Mouse (Mus musculus): ENCODE results near the gene Hibadh.
A peak's percentile ranks its signal among the peaks of the same experiment; 100 is the strongest.

Hibadh gene

GRCm38 (mm10) chr6:52637337-52637736 lies 2.9 kb downstream of the Hibadh start:
- DNase-seq = no peak

DNA sequence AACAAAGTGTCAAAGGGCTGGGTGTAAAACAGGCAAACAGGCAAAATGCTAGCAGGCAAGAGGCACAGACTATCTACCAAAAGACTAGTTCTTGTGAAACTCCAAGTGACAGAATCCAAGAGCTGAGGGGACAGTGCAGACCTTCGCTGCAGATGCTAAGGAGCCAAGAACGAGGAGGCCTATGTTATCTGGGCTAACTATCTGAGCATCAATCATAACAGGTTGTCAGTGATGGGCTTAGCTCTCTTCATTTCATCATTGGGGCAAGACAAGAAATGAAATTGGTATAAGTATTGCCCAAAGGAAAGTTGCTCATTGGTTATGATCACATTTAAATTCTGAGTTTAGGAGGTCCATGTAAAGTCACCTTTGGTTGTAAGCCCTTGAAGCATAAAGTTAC lies 4.8 kb downstream of the Hibadh start:
- no peak for DNase-seq

- no peak for DNase-seq
Measured at GRCm38 (mm10) chr6:52630625-52631024, 9.6 kb downstream of the Hibadh start.

DNA sequence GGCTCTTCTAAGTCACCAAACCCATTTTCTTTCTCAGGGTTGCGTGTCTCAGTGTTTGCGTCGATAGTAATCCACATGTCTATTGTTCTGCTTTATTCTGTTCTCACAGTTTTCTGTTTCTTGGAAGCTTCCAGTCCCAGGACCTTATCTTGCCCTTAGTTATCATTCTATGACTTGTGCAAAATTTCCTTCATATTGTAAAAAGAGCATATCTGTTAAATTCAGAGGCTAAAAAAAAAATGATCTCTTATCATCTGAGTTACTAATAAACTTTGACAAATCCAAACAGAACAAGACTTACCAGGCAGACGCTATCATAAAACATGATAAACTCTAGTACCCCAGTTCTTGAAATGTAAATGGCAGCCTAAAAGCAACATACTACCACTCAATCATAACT lies 11.0 kb downstream of the Hibadh start:
- DNase-seq = no peak

DNA sequence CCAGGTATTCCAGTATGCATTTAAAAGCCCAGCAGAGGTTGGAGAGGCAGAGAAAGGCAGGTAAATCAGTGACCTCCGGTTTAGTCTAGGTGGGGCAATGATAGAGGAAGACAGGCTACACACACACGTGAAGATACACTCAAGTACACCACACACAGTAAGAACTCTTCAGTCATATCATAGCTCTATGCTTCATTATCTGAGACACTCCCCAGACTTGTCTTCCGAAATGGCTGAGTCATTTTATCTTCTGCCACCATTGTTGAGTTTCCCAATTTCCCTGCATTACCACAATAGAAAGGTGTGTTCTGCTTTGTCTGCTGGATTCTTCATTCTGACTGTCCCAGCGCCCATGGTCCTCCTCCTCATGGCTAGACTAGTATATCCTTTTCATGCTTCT lies 13.5 kb downstream of the Hibadh start:
- no peak for DNase-seq

DNA sequence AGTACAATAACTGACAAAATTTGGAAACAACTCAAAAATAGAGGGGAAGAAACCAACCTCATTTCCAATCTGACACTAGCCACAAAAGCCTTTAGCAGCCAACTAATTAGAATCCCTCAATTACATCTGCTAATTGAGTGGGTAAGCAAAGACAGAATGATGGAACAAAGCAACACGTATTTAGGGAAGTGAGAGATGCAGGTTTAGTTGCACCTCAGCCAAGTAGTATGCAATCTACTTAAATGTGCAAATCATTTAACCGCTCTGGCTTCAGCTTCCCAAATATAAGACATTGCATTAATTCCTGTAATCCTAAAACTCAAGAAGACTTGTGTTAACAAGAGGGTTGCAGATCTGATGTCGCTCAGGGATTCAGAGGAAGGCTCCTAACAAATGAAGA lies 16.4 kb downstream of the Hibadh start:
- DNase-seq = no peak

DNA sequence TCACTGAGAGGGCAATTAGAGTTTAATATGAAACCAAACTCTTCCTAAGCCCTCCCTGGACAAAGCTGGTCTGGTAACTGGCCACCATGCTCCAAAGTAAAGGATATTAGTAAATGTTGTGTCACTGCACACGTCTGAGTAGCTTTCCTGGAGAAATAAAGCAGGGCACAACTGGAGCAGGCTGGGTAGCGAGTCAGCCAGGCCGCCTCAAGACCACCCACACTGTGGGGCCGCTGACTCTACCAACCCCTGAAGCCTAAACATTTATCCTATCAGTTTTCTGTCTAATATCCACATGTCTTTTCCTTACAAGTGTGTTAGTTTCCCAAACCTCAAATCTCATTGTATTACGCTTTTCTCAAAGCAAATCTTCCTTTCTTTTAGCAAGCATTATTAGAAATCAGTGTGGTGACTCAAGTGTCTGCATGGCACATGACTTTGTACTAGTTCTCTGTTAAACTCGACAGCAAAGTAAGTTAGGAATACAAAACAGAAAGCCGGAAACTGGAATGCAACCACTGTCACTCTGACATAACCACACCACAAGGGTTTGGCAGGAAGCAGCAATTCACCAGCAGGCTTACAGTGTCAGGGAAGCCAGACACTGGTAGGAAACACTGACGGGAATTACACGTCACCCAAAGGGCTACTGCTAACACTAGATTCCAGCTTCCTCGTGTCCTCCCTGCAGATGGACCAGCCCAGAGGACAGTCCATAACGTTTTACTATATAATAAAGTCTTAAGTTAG lies 18.3 kb downstream of the Hibadh start:
- DNase-seq = peak; percentile 67

DNA sequence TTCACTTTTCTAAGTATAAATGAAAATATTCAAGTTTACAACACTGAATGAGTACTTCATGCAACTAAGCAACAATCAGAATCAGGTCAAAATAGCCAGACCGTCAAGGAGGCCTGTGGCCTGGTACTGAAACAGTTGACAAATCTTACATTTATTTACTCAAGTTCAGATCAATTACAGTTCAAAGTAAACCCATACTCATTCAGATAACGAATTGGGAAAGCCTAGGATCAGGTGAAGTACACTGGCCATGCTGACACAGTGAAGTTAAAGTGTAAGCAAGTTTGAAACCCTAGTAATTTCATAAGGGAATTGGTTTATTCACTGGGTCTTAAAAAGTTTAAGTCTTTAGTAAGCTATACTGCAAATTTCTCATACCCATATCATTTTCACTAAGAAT lies 20.1 kb downstream of the Hibadh start:
- DNase-seq = no peak

GRCm38 (mm10) chr6:52609626-52610352 lies 30.4 kb downstream of the Hibadh start:
- peak; percentile 80 for DNase-seq

DNA sequence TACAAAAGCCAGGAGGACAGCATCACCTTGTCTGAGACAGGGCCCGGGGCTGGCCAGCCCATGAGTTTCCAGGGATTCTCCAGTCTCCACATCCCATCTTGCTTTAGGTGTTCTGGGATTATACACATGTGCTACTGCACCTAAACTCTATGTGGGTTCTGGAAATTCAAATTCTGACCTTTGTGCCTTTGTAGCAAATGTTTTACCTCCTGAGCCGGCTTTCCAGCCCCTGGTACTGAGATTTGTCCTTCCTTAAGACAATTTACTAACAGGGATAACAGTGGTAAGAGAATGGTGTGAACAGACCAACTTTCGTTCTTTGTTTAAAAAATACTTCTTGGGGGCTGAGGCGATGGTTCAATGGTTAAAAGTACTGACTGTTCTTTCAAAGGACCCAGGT lies 32.1 kb downstream of the Hibadh start:
- DNase-seq = no peak

- peak; percentile 59 for DNase-seq
Measured at GRCm38 (mm10) chr6:52606746-52607347, 33.3 kb downstream of the Hibadh start.

- DNase-seq = no peak
Measured at GRCm38 (mm10) chr6:52601706-52602642, 38.2 kb downstream of the Hibadh start.

- DNase-seq = peak; percentile 78
Measured at GRCm38 (mm10) chr6:52601117-52601516, 39.1 kb downstream of the Hibadh start.

DNA sequence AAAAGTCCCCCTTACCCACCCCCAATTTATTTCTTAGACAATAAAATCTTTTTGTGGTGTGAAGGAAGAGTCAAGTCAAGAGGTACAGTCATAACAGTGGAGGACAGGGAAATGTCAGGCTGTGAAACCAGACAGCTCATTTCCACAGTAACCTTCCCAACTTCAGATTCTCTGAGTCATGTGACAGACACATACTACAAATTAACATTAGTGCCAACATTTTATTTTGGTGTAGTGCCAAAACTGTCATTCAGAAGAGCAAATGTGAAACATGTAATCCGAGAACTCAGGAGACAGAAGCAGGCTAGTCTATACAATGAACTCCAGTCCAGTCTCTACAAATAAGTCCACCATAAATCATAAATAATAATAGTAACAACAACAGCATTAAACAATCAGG lies 45.4 kb downstream of the Hibadh start:
- DNase-seq = no peak

DNA sequence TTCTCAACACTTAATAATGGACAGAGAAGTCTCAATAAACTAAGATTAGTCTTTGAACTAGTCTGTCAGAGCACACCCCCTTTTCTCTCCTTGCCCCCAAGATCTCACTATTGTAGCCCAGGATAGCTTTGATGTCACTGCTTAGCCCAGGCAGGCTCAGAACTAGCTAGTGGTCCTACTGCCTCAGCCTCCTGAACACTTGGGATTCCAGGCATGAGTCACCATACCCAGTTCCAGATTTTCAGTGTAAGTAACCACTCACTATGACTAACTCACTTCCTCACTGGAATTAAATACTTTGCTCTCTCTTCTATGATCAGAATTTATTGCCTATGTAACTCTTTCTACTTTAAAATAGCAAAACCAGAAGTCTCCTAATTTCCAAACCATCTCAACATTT lies 53.6 kb downstream of the Hibadh start:
- no peak for DNase-seq

DNA sequence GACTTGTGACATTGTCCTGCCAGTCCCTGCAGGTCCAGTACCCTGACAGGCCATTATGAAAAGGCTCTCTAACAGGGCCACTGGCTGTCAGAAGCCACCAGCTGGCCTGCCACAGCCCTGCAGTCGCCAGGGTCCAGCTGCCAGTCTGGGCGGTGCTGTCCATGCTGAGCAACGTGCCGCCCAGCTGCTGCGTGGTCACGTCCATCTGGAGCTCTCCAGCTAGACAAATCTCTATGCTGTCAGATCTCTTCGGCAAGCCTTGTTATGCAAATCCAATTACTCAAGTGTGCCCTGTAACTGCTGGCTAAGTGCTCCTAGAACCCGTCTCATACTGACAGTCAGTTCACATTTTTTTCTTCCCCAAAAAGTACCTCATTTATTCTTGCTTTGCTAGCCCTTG lies 55.8 kb downstream of the Hibadh start:
- DNase-seq = peak; percentile 25

DNA sequence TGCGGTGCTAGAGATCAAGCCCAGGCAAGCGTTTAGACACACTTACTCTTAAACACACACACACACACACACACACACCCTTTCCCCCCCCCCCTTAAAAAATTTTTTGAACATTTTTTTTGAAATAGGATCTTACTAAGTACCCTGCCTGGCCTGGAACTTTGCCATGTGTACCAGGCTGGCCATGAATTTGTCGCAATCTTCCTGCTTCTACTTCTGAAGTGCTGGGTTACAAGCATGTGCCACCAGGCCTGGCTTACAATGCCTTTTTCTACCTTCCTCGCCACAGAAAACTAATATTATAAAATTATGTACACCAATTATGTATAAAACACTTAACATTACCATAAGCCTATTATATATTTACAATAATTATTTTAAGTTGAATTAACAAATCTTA lies 59.1 kb downstream of the Hibadh start:
- peak; percentile 48 for DNase-seq

GRCm38 (mm10) chr6:52578322-52578721 lies 61.9 kb downstream of the Hibadh start:
- no peak for DNase-seq

DNA sequence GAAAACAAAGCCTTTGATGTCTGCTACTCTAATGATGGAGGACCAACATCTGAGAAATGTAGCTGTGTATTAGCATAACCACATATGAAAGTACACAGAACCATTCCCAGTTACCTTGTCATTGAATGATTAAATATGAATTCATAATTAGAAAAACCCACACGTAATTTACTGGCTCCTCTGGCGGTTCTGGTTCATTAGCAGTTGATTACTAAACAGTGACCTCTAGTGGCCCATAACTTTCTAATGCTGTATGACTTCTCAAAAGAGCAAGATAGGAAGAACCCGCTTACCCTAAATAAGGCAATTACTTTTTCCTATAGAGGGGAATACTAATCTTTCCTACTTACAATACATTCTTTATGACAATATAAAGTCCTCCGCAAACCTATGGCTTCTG lies 62.9 kb downstream of the Hibadh start:
- peak; percentile 84 for DNase-seq

DNA sequence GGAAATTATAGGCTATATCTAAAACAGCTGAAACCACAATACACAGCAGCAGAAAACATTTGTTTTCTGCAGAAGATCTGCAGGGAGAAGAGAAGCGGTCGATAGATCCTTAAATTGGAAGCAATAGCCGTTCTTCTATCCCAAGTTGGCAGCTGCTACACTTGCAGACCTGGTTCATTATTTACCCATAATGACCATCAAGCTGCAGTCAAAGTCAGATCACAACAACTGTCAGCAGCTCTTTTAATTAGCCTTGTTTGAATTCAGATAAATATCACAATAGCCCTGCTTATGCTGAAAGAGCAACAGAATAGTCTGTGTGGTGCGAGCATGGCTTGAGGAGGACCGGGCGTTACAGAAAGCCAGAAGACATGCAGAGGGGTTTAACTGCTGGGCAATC lies 71.5 kb downstream of the Hibadh start:
- DNase-seq = no peak

- no peak for DNase-seq
Measured at GRCm38 (mm10) chr6:52567327-52568299, 72.6 kb downstream of the Hibadh start.

DNA sequence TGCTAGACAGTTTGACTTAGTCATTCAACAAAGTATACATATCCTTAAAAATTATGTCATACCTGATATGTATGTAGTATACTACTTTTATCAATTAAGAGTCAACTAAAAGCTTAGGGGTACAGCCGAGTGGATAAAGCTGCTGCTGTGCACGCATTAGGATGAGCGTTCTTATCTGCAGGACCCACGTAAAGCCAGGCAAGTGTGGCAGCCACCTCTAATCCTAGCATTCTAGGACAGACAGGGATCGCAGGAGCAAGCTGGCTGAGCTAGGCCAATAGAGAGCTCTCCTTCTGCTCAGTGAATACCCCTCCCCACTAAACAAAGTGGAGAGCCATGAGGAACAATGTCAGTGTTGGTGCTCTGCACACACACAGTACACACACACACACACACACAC lies 75.0 kb downstream of the Hibadh start:
- no peak for DNase-seq
